Mouse (Mus musculus) hindbrain, postnatal 0 days (tissue): ENCODE measurements around the gene Abcd4. TPM values are rescaled to one million over a fixed set of nuclear protein-coding genes. Genes with fewer than 3 reads are reported as not detected.
A peak's percentile ranks its signal among the peaks of the same experiment; 100 is the strongest.

ENCODE experiments used
- ATAC-seq: fragments of 200-750 bp; cut with Nextera tagmentation; 2 replicates; pipeline ENCODE4 v1.8.0; 2017; ENCODE audit warnings: mild to moderate bottlenecking, moderate TSS enrichment, moderate library complexity
- DNase-seq: peaks from one replicate; pipeline ENCODE4 v3.0.0-alpha.2; 2015; ENCODE audit warnings: low spot score
- H3K27ac ChIP-seq: fragments of 300-500 bp; sonication (generic); 2 replicates; pipeline ENCODE4 v1.5.1; 2014; ENCODE audit warnings: mild to moderate bottlenecking
- H3K27me3 ChIP-seq: fragments of 300-500 bp; sonication (generic); 2 replicates; pipeline ENCODE4 v1.6.1; 2014; ENCODE audit warnings: low read length, mixed read lengths; ENCODE audit not compliant: insufficient read depth
- H3K36me3 ChIP-seq: fragments of 300-500 bp; sonication (generic); 2 replicates; pipeline ENCODE4 v1.6.1; 2014; ENCODE audit warnings: low read length, mixed read lengths; ENCODE audit not compliant: insufficient read depth
- H3K4me1 ChIP-seq: fragments of 300-500 bp; sonication (generic); 2 replicates; pipeline ENCODE4 v1.6.1; 2014; ENCODE audit warnings: antibody characterized with exemption, low read length, mixed read lengths; ENCODE audit not compliant: insufficient read depth
- H3K4me2 ChIP-seq: fragments of 300-500 bp; sonication (generic); 2 replicates; pipeline ENCODE4 v1.6.1; 2014; ENCODE audit warnings: low read depth, mild to moderate bottlenecking, low read length, moderate library complexity, mixed read lengths
- H3K4me3 ChIP-seq: fragments of 300-500 bp; sonication (generic); 2 replicates; pipeline ENCODE4 v1.5.1; 2014; ENCODE audit warnings: low read length
- H3K9ac ChIP-seq: fragments of 300-500 bp; sonication (generic); replicated peaks from 2 replicates; pipeline ENCODE4 v1.6.1; 2014; ENCODE audit warnings: mild to moderate bottlenecking, low read length, moderate library complexity, mixed read lengths
- H3K9me3 ChIP-seq: fragments of 300-500 bp; sonication (generic); 2 replicates; pipeline ENCODE4 v1.6.1; 2016; ENCODE audit warnings: low read length, mixed read lengths
- CTCF ChIP-seq: IDR thresholded peaks from 2 replicates; pipeline ENCODE4 v1.5.1; 2016; ENCODE audit warnings: antibody characterized with exemption, control low read depth, low read depth
- WGBS: fragments of 180-500 bp; shearing (Covaris S2); extraction: QIAGEN DNeasy Blood & Tissue Kit; methylation state at CpG from one replicate; pipeline ENCODE4 v1.1.7; 2014; 5-methylcytosine and 5-hydroxymethylcytosine counted together
- polyA plus RNA-seq: library from polyadenylated mRNA; unstranded; fragments of >200 nt; fragmentation: Nextera tagmentation; extraction: Ambion mirVana; gene quantifications from 2 replicates; pipeline ENCODE4 v1.2.1, GENCODE M21; 2015
- total RNA-seq: library from RNA; depleted of rRNA; stranded (reverse); fragments of >200 nt; gene quantifications from 2 replicates; pipeline ENCODE4 v1.2.3, GENCODE M21; 2014; rRNA removed

Gene Abcd4
- total and polyA plus RNA-seq, 2 experiments from 2014 or later, result 9.2 to 12.3 TPM

DNA sequence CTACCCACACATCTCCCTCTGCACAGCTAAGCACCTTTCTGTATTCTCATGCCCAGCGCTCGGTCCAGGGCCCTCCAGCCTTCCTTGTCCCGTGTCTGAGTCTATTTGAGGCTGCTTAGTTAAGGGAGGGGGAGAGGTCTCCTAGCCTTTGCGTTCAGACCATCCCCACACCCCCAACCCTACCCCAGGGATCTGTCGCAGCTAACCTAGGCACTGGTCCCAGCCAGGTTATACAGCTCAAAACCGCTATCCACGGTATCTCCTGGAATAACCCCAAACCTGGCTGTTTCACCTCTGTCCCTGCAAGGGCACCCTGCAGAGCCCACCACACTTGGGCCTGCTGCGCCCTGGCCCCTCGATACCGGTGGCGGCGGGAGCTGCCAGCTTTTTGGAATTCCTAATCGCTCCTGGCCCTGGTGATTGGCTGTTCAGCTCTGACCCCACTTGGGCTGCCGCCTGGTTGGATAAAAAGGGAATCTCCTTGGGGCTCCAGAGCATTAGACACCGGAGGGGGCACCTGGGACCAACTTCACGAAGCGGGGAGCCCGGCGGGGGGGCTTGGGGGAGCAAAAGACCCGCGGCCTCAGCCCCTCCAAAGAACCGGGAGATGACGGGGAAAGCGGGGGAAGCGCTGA lies 47.8 kb downstream of the Abcd4 start, which contains the start of gene Vsx2:
Vsx2 (plus strand) TSS at position 427 of the 635 bp plus-strand sequence.
- H3K27me3 ChIP-seq, result peaks cover 68% of the 10 kb centered on the region
- no peaks in the 10 kb centered on the region for H3K9me3 ChIP-seq
- ATAC-seq, result 0 out of 2 replicates have a peak, but pooled peaks have one; percentile 35
- TF ChIP-seq CTCF, result no peak
- H3K9ac ChIP-seq, result no peak within 1 kb of the TSS
- H3K4me2 ChIP-seq, result peak within 1 kb of the TSS; percentile 5; the same call in 1 of the 2 replicates
- no peak within 1 kb of the TSS for H3K27ac ChIP-seq
- H3K4me3 ChIP-seq, result peak within 1 kb of the TSS; percentile 10
- no peaks in the 10 kb centered on the region for H3K36me3 ChIP-seq
- no peak for DNase-seq
- H3K4me1 ChIP-seq, result no peaks in the 10 kb centered on the region
- 2% methylated on average over 25 of the region's 25 CpGs for WGBS

DNA sequence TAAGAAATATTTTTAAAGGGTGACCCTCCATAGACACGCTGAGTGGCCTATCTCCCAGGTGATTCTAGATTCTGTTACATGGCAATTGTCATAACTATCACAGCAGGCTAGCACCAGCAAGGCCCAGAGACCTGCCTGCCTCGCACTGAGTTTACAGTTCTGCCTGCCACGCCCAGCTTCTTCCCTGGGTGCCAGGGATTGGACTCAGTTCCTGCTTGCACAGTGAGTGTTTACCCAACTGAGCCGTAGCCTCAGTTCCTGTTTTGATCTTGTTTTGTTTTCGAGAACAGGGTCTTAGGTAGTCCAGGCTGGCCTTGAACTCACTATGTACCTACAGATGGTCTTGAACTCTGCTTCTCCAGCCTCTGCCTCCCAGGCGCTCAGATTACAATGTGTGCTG lies 49.6 kb downstream of the Abcd4 start:
- ATAC-seq (no peak), DNase-seq (no peak)
- no peaks in the 10 kb centered on the region for H3K36me3 ChIP-seq
- no peak overlapping the region for H3K27ac ChIP-seq
- no peak overlapping the region for H3K9ac ChIP-seq
- H3K4me3 ChIP-seq, result no peak overlapping the region
- H3K9me3 ChIP-seq, result no peaks in the 10 kb centered on the region
- no peaks in the 10 kb centered on the region for H3K4me1 ChIP-seq
- H3K4me2 ChIP-seq, result no peak overlapping the region
- TF ChIP-seq CTCF, result no peak
- peaks cover 52% of the 10 kb centered on the region for H3K27me3 ChIP-seq
- 82% methylated on average over 6 of the region's 6 CpGs for WGBS

DNA sequence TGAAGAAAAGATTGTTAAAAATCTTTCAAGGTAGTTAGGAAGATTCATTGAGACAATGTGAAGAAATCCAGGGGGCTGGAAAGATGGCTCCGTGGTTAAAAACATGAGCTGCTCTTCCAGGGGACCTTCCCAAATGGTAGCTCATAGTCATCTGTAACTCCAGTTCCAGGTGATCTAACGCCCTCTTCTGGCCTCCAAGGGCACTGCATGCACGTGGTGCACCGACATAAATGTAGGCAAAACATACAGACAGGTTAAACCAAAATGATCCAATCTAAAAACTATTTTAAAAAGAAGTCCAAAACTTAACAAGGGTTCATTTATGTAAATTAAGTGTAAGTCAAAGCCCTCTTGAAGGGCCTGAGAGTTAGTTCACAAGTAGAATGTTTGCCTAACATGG lies 54.7 kb downstream of the Abcd4 start:
- H3K4me2 ChIP-seq, result no peak overlapping the region
- 55% methylated on average over 4 of the region's 4 CpGs for WGBS

DNA sequence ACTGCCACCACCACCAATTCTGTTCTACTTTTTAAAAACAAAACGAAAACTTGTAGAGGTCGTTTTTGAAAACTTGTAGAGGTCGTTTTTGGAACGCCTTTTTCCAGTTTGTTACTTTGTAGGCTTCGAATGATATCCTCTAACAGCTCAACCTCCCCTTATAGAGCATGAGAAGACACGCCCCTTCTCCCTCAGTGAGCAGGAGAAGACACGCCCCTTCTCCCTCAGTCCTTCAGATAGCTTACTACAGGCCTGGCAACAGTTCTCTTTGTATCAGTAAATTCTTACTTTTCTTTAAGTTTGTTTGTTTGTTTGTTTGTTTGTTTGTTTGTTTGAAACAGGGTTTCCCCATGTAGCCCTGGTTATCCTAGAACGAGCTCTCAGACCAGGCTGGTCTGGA lies 62.0 kb downstream of the Abcd4 start:
- Histone ChIP-seq H3K27me3 (no peaks in the 10 kb centered on the region), H3K4me2 (no peak overlapping the region), H3K27ac (no peak overlapping the region), H3K4me1 (no peaks in the 10 kb centered on the region), H3K4me3 (no peak overlapping the region), H3K36me3 (no peaks in the 10 kb centered on the region), H3K9ac (no peak overlapping the region), H3K9me3 (no peaks in the 10 kb centered on the region)
- ATAC-seq, result no peak
- 59% methylated on average over 8 of the region's 8 CpGs for WGBS
- DNase-seq, result no peak
- no peak for TF ChIP-seq CTCF

More for the DNA sequence above, 54.7 kb downstream of the Abcd4 start:
- ATAC-seq, result no peak
- Histone ChIP-seq H3K9ac (no peak overlapping the region), H3K36me3 (no peaks in the 10 kb centered on the region), H3K4me1 (no peaks in the 10 kb centered on the region), H3K27me3 (peaks cover 7% of the 10 kb centered on the region), H3K9me3 (no peaks in the 10 kb centered on the region), H3K27ac (no peak overlapping the region), H3K4me3 (no peak overlapping the region)
- peak; percentile 42 for TF ChIP-seq CTCF
- no peak for DNase-seq

Other genes starting within 250 kb of the Abcd4 start
- 15.6 and 20.8 TPM in 2 replicates for gene Entpd5, start 208.4 kb downstream of the Abcd4 start, total RNA-seq
- 13.2 and 13.4 TPM in 2 replicates for gene Entpd5, start 208.4 kb downstream of the Abcd4 start, polyA plus RNA-seq
- gene Bbof1, start 208.3 kb downstream of the Abcd4 start, total RNA-seq, result 2.2 and 2.4 TPM in 2 replicates
- gene Bbof1, start 208.3 kb downstream of the Abcd4 start, polyA plus RNA-seq, result 2.1 and 2.3 TPM in 2 replicates
- 3.2 and 7.4 TPM in 2 replicates for gene Rnf113a2, start 200.2 kb downstream of the Abcd4 start, total RNA-seq
- gene Rnf113a2, start 200.2 kb downstream of the Abcd4 start, polyA plus RNA-seq, result 20.1 and 21.3 TPM in 2 replicates
- gene Aldh6a1, start 166.4 kb downstream of the Abcd4 start, total RNA-seq, result 37.5 and 47.2 TPM in 2 replicates
- gene Aldh6a1, start 166.4 kb downstream of the Abcd4 start, polyA plus RNA-seq, result 46.5 and 52.1 TPM in 2 replicates
- 23.1 and 23.5 TPM in 2 replicates for gene Lin52, start 166.0 kb downstream of the Abcd4 start, total RNA-seq
- gene Lin52, start 166.0 kb downstream of the Abcd4 start, polyA plus RNA-seq, result 20.4 and 25.2 TPM in 2 replicates
- 2.5 and 4.0 TPM in 2 replicates for gene Vsx2, start 47.7 kb downstream of the Abcd4 start, total RNA-seq
- 1.8 and 2.4 TPM in 2 replicates for gene Vsx2, start 47.7 kb downstream of the Abcd4 start, polyA plus RNA-seq
- gene Vrtn, start 23.6 kb upstream of the Abcd4 start, total RNA-seq, result not detected in 2 replicates
- not detected in 2 replicates for gene Vrtn, start 23.6 kb upstream of the Abcd4 start, polyA plus RNA-seq
- gene Syndig1l, start 81.4 kb upstream of the Abcd4 start, total RNA-seq, result 19.6 and 23.4 TPM in 2 replicates
- 9.9 and 12.2 TPM in 2 replicates for gene Syndig1l, start 81.4 kb upstream of the Abcd4 start, polyA plus RNA-seq
- 39.2 and 39.5 TPM in 2 replicates for gene Npc2, start 155.7 kb upstream of the Abcd4 start, total RNA-seq
- gene Npc2, start 155.7 kb upstream of the Abcd4 start, polyA plus RNA-seq, result 55.4 and 57.5 TPM in 2 replicates
- gene Isca2, start 155.8 kb upstream of the Abcd4 start, total RNA-seq, result 61.1 and 102 TPM in 2 replicates
- 133 and 138 TPM in 2 replicates for gene Isca2, start 155.8 kb upstream of the Abcd4 start, polyA plus RNA-seq